Mouse (Mus musculus): ENCODE results near the gene Zfyve28. TPM values are rescaled to one million over a fixed set of nuclear protein-coding genes. Genes with fewer than 3 reads are reported as not detected.

Zfyve28 gene
- polyA plus RNA-seq, 2 experiments = 0.95 to 1.7 TPM

DNA sequence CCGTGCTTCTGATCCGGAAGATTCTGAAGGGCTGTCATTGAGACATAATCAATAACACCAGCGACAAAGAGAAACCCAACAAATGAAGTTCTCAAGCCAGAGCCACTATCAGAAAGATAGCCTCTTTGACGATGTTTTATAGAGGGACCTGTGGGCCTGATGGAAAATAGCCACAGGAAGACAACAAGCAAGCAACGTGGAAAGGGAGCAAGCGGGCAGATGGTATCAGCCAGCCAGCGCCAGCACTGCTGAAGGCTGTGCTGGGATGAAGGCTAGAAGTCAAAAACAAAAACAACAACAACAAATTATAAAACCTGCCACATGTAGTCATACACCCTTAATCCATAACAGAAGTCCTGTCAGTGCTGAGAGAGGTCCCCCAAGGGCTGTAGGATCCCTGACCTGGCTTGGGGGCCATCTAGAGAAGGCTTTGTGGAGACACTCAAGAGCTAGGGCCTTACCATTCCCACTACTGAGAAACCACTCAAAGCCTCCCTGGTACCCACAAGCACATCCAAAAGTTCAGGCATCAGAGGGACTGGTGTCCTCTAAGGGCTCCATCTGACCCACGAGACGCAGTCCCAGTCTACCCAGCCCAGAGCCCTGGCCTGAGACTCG, 13.5 kb downstream of the Zfyve28 start:
- no peaks in the 10 kb centered on the region for H3K9me3 ChIP-seq (ENCODE audit: control insufficient read depth, low read length)
- no peak overlapping the region for H3K4me2 ChIP-seq (replicated peaks; ENCODE audit: low read depth, low read length, severe bottlenecking)
- H3K9ac ChIP-seq (ENCODE audit: low read depth, low read length, severe bottlenecking) = no peak overlapping the region
- H3K4me3 ChIP-seq (replicated peaks; ENCODE audit: low read length) = no peak overlapping the region
- no peaks in the 10 kb centered on the region for H3K36me3 ChIP-seq (ENCODE audit: control insufficient read depth, insufficient read depth, low read length)
- 83% methylated on average over 10 of the region's 10 CpGs for WGBS
- no peak for TF ChIP-seq POLR2A (IDR thresholded peaks at IDR 0.05; ENCODE audit: borderline replicate concordance, extremely low read depth, insufficient read depth, insufficient read length)
- DNase-seq (ENCODE audit: low spot score) = no peak
- no peak for ATAC-seq (ENCODE audit: low FRiP score, low read depth)
- H3K4me1 ChIP-seq (ENCODE audit: control insufficient read depth, insufficient read depth, low read length) = no peaks in the 10 kb centered on the region
- H3K27ac ChIP-seq (replicated peaks; ENCODE audit: low read depth, low read length) = no peak overlapping the region
- no peaks in the 10 kb centered on the region for H3K27me3 ChIP-seq (ENCODE audit: control insufficient read depth, insufficient read depth, low read length)

DNA sequence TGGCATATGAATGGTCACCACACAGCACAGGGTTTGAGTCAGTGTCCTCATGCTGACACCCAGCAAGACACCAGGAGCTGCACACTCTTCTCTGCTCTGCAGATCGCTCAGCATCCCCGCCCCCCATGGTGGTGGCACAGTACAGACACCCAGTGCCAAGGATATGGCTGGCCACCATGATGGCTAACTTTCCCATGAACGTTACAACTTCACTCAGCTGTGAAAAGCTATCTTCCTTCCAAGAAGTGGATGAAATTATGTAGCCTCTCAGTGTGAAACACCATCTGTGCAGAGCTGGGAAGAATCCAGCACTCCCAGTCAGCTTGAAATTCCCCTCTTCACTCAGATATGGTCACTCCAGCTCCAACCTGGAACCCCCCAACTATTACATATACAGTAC, 14.0 kb downstream of the Zfyve28 start:
- no peak overlapping the region for H3K4me3 ChIP-seq (replicated peaks; ENCODE audit: low read length)
- H3K4me1 ChIP-seq (ENCODE audit: control insufficient read depth, insufficient read depth, low read length) = no peaks in the 10 kb centered on the region
- no peaks in the 10 kb centered on the region for H3K9me3 ChIP-seq (ENCODE audit: control insufficient read depth, low read length)
- WGBS = 78% methylated on average over 3 of the region's 3 CpGs
- no peaks in the 10 kb centered on the region for H3K36me3 ChIP-seq (ENCODE audit: control insufficient read depth, insufficient read depth, low read length)
- H3K27me3 ChIP-seq (ENCODE audit: control insufficient read depth, insufficient read depth, low read length) = no peaks in the 10 kb centered on the region
- no peak for DNase-seq (ENCODE audit: low spot score)
- H3K27ac ChIP-seq (replicated peaks; ENCODE audit: low read depth, low read length) = no peak overlapping the region
- no peak for ATAC-seq (ENCODE audit: low FRiP score, low read depth)
- TF ChIP-seq POLR2A (IDR thresholded peaks at IDR 0.05; ENCODE audit: borderline replicate concordance, extremely low read depth, insufficient read depth, insufficient read length) = no peak
- no peak overlapping the region for H3K4me2 ChIP-seq (replicated peaks; ENCODE audit: low read depth, low read length, severe bottlenecking)
- no peak overlapping the region for H3K9ac ChIP-seq (ENCODE audit: low read depth, low read length, severe bottlenecking)

DNA sequence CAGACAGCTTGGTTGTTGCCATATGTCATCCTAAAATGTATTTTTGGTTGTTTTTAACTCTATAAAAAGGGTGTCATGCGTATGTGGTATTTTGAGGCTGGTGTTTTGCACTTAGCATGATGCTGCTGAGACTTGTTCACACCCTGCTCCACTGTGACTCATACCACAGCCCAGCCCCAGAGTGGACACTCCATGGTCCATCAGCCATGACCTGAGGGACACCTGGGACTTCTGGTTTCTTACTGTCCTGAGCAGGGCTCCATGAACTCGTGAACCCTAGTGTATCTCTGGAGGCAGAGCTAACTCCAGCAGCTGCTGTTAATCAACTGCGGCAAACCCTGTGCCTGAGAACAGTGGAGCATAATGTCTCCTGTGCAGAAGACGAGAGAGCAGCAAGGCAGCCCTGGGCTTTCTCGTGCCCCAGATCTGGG, 15.0 kb downstream of the Zfyve28 start:
- 46% methylated on average over 5 of the region's 5 CpGs for WGBS
- H3K4me1 ChIP-seq (ENCODE audit: control insufficient read depth, insufficient read depth, low read length) = no peaks in the 10 kb centered on the region
- no peaks in the 10 kb centered on the region for H3K9me3 ChIP-seq (ENCODE audit: control insufficient read depth, low read length)
- no peak for DNase-seq (ENCODE audit: low spot score)
- H3K4me2 ChIP-seq (replicated peaks; ENCODE audit: low read depth, low read length, severe bottlenecking) = no peak overlapping the region
- no peaks in the 10 kb centered on the region for H3K27me3 ChIP-seq (ENCODE audit: control insufficient read depth, insufficient read depth, low read length)
- no peak overlapping the region for H3K9ac ChIP-seq (ENCODE audit: low read depth, low read length, severe bottlenecking)
- no peak overlapping the region for H3K4me3 ChIP-seq (replicated peaks; ENCODE audit: low read length)
- TF ChIP-seq POLR2A (IDR thresholded peaks at IDR 0.05; ENCODE audit: borderline replicate concordance, extremely low read depth, insufficient read depth, insufficient read length) = no peak
- H3K36me3 ChIP-seq (ENCODE audit: control insufficient read depth, insufficient read depth, low read length) = no peaks in the 10 kb centered on the region
- no peak overlapping the region for H3K27ac ChIP-seq (replicated peaks; ENCODE audit: low read depth, low read length)
- ATAC-seq (ENCODE audit: low FRiP score, low read depth) = no peak

GRCm38 (mm10) chr5:34271743-34272142, 16.5 kb downstream of the Zfyve28 start:
- DNase-seq (ENCODE audit: low spot score) = no peak
- TF ChIP-seq POLR2A (IDR thresholded peaks at IDR 0.05; ENCODE audit: borderline replicate concordance, extremely low read depth, insufficient read depth, insufficient read length) = no peak
- Histone ChIP-seq H3K9ac (ENCODE audit: low read depth, low read length, severe bottlenecking) (no peak overlapping the region), H3K27me3 (ENCODE audit: control insufficient read depth, insufficient read depth, low read length) (no peaks in the 10 kb centered on the region), H3K4me2 (replicated peaks; ENCODE audit: low read depth, low read length, severe bottlenecking) (no peak overlapping the region), H3K4me1 (ENCODE audit: control insufficient read depth, insufficient read depth, low read length) (no peaks in the 10 kb centered on the region), H3K4me3 (replicated peaks; ENCODE audit: low read length) (no peak overlapping the region), H3K36me3 (ENCODE audit: control insufficient read depth, insufficient read depth, low read length) (no peaks in the 10 kb centered on the region), H3K9me3 (ENCODE audit: control insufficient read depth, low read length) (no peaks in the 10 kb centered on the region), H3K27ac (replicated peaks; ENCODE audit: low read depth, low read length) (no peak overlapping the region)
- 20% methylated on average over 4 of the region's 4 CpGs for WGBS
- no peak for ATAC-seq (ENCODE audit: low FRiP score, low read depth)

DNA sequence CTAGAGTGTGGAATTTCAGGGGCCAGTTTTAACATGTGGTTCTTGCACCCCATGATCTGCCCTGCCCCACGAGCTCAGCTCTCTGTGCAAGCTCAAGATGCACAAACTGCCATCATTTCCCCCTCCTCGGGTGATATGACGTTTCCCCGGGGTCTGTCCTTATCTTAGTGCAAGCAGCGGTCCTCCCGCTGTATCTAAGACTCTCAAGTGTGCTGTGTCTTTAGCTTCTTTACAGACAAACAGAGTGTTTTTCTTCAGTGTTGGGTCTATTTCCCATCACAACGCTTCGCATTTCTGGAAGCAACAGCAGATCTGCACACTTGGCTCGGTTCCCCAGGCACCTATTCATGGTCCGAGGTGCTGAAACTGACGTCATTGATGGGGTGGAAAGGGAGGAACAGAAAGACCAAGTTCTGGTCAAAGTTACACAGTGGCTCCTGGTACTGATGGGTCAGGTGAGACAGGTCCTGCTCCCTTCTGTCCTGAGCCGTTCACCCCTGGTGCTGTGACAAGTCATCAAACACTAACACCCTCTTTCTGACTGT, 18.3 kb downstream of the Zfyve28 start:
- H3K27me3 ChIP-seq (ENCODE audit: control insufficient read depth, insufficient read depth, low read length) = no peaks in the 10 kb centered on the region
- 64% methylated on average over 12 of the region's 12 CpGs for WGBS
- no peaks in the 10 kb centered on the region for H3K36me3 ChIP-seq (ENCODE audit: control insufficient read depth, insufficient read depth, low read length)
- H3K4me3 ChIP-seq (replicated peaks; ENCODE audit: low read length) = no peak overlapping the region
- no peak overlapping the region for H3K4me2 ChIP-seq (replicated peaks; ENCODE audit: low read depth, low read length, severe bottlenecking)
- no peak for ATAC-seq (ENCODE audit: low FRiP score, low read depth)
- no peak overlapping the region for H3K27ac ChIP-seq (replicated peaks; ENCODE audit: low read depth, low read length)
- DNase-seq (ENCODE audit: low spot score) = no peak
- no peak for TF ChIP-seq POLR2A (IDR thresholded peaks at IDR 0.05; ENCODE audit: borderline replicate concordance, extremely low read depth, insufficient read depth, insufficient read length)
- H3K4me1 ChIP-seq (ENCODE audit: control insufficient read depth, insufficient read depth, low read length) = no peaks in the 10 kb centered on the region
- H3K9me3 ChIP-seq (ENCODE audit: control insufficient read depth, low read length) = no peaks in the 10 kb centered on the region
- no peak overlapping the region for H3K9ac ChIP-seq (ENCODE audit: low read depth, low read length, severe bottlenecking)

All from limb, embryonic 14.5 days (tissue).